Mouse (Mus musculus) urinary bladder, adult 2 months (tissue): ENCODE measurements at regions not wholly inside any gene's neighbourhood (a gene's known extent, or its start where the extent isn't known, plus 50 kb on each side); places are given as distances from the start of the nearest gene placed in this dataset.

Experiments
- DNase-seq: peaks from one replicate; pipeline ENCODE4 v3.0.0; 2022; ENCODE audit warnings: low spot score

DNA sequence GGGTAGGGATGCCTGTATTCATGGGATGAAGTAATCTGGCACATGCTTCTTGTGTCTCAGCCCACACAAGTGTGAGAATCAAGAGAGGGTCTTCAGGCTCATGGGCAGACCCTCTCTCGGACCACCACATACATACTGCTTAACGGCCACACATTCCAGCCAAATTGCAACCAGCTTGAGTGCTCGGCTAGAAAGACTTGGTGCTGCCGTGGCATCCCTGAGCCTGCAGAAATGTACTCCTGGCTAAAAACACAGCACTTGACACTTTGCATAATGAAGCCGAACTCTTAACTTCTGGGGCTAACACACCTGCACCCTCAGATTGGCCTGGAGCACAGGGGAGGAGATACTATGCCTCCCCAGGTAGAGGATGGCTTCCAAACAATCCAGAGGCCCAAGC is 461.6 kb upstream of the 3110018I06Rik start:
- no peak for DNase-seq

DNA sequence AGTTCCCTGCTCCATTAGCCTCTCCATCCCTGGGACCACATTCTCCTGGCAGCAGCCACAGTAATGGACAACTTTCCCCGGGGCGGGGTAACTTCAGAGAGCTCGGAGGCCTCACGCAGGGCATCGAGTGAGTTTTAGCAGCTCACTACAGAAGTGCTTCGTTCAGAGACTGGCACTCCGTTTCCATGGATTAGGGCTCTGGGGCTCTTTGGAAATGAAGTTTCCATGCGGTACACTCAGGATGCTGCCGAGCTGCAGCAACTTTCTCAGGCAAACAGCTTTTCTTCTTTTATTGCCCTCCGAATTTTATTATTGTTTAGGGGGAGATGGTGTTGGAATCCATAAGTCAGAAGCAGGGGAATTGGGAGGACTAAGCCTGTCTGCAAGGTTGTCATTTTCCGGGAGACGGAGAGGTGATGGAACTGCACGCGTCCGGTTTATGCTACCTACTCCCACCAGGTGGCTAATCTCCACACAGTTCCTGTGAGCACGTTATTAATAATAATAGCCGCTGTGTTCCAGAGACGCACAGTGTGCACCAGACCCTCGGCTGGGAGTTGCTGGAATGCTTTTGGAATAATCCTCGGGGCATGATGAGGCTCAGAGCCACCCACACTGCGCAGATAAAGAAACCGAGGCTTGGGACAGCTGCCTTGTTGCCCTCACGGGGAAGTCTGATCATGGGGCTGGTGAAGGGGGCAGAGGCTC is 460.4 kb upstream of the 3110018I06Rik start:
- no peak for DNase-seq

DNA sequence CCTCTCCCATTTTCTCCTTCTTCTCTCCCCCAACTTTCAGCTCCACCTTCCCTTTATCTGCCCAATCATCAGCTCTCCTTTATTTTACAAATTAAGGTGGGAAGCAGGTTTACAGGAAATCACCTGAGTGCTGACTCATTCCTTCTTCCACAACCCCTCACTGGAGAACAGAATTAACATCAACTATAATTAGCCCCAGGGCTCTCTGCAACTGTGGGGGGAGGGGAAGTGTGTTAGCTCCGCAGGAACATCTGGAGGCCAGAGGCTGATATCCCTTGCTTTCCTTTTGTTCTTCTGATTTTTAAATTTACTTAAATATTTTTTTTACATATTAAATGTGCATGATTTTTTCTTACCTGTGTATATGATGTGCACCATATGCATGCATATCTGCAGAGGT is 459.4 kb upstream of the 3110018I06Rik start:
- no peak for DNase-seq

DNA sequence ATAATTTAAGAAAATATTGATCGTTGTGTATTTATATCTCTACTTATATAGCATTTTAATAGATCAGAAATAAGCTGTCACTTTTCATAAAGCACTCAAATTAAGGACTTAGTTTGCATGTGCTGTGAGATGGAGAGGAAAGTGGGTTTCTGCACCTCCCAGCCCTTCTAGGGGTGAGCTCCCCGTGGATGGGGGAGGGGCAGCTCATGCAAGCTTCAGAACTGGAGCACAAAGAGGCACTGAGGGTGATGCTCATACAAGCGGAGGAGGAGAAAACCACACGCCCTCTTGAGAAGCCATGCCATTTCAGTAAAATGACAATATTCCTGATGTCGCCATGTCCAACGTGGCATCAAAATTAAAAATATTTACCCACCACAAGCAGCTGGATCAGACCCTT is 452.1 kb upstream of the 3110018I06Rik start:
- DNase-seq = no peak

DNA sequence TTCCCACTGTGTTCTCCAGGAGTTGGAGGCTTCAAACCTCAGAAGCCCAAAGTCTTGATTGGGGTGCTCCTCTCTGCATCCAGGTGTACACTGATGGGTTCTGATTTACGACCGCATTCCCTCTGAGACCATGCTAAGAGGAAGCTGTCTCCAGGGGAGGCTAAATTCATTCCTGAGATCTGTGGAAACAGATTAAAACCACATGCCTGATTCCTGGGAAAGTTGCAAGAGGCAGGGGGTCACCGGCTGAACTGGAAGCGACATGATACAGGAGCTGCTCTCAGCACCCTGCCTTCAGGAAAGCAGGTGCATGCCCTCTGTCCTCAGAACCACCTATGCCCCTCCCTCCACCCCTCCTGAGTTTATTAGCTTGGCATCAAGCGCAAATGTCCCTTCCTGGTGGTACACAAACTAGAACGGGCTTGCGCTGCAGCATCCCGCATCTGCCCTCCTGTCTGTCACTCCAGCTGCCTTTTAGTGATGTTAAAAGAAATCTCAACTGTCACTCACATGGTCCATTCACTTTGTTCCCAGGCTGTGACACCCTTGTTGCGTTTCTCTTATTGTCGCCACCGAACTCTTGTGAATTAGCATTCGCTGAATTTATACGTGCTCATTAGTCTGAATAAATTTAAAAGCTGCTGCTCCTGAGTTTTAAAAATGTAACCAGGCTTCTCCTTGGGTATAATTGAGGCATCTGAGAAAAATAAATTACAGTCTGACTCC is 446.3 kb upstream of the 3110018I06Rik start:
- no peak for DNase-seq

DNA sequence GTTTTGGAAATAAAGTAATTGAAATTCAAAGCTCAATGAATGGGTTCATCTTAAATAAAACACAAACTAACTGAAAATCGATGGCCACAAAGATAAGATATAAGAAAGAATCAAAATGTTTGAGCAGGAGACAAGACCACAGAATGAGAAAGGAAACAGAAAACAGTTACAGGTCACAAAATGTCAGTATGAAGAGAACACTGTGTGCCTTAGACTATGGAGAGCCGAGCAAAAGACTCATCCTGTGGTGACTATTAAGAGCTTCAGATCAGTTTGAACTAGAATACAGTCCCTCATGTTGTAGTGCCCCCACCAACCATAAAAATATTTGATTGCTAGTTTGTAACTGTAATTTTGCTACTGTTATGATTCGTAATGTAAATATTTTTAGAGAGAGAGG is 441.9 kb upstream of the 3110018I06Rik start:
- DNase-seq = no peak

DNA sequence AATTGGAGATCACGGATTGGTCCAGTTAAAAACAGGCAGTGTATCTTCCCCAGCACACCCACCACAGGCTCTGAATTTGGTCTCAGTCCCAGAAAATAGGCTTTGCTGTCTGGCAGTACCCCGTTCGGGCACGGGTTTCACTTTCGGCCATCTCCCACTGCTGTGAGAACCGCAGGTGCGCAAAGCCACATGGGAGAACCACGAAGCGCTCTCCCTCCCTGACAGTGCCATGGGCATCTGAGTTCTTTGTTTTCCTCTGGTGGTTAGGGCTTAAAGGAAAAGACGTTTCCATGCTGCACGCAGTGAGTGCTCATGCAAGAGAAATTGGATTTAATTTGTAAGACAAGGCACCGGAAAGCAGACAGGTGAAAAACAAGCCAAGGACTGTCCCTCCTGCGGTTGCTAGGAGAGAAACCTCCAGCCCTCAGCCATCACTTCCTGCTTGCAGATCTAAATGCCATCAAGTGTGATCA is 441.3 kb upstream of the 3110018I06Rik start:
- no peak for DNase-seq

DNA sequence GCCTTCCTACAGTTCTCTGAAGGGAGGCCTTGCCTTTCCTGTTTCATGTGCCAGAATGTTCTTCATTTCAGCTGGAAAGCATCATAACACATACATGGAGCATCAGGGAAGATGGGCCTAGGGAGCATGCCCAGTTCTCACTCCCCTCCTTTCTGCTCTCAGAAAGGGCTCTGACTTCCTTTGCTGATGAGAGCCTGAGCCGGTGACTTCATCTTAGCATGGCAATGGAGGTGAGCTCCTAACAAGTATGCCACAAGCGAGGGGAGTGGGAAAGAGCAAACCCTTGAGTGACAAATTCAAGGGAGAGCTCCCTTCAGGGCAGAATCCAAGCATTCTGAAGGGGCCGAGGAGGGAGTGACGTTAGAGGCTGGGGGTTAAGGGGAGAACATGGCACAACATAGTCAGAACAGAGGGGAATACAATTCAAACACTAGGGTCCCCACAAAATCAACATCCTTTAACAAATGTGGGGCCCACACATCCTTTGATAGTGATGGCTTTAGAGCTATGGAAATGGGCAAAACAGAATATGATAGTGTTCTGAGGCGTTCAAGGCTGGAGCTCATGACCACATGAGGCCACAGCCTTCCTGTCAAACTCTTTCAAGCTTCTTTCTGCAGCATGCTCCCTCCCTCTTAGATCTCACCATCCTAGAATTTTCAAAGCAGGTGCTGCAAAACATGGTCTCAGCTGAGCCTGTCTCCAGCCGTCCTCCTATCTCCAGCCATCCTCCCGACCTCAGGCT is 437.4 kb upstream of the 3110018I06Rik start:
- DNase-seq = no peak

DNA sequence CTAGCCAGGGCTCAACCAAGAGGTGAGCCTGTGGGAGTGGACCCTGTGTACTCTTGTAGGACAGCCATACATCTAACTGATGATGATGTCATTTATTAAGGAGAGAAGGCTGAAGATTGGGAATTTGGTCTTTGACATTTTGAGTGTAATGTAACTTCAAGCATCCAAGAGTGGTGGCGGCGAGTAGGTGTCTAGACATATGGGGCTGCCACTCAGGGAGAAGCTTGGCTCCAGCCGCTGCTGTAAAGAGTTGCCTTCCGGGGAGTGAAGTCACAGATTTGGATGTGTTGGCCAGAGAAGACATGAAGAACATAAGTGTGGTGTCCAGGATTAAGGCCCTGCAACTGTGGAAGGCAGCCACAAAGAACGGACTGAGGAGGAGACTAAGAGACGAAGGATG is 436.3 kb upstream of the 3110018I06Rik start:
- no peak for DNase-seq

DNA sequence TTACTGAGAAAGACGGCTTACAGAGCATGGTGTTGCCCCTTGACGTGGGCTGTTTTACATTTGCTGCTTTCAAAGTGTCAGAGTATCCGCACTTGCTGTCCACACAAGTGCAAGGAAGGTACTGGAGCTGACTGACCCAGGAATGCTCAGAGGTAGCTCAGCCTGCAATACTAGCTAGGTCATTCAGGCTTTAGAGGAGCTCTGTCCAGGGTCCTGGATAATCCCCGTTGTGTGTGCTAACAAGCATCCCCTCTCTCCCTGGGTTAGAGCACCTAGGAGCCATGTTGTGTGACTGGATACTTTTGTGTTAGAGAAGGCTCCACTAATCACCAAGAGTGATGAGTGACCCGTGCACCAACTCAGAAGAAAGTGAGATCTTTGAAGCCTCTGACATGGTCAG is 431.9 kb upstream of the 3110018I06Rik start:
- DNase-seq = no peak

DNA sequence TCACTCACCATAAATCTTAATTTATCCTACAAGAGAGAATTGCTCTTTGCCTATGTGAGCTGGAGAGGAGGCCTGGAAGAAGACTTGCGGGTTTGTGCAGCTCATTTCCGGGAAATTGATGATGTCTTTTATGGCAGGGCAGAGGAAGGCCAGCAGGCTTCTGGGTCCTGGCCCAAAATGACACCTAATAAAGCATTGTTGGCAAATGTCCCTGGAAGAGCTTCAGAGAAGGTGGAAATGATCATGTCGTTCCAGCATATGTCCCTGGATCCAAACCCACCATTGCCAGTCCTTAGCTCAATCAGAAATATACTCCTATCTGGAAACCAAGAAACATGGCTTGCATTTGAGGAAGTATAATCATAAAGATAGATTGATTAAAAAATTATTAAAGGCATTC is 427.9 kb upstream of the 3110018I06Rik start:
- DNase-seq = no peak

DNA sequence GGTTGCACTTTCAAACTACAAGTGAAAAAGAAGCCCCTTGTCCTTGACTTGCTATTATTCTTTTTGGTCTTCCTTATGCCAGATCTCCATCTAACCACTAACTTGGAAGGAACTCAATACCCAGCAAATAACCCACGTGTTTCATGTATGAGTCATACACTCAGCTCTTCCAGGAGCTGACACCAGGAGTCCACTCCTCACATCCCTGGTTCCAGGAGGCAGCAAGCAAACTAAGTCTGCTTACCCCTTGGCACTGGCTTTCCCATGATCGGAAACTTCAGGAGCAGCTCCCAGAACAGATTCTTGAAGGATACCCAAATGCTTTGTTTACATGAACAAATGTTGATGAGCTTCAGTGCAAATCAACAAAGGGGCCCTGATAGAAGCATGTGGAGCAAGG is 421.1 kb upstream of the 3110018I06Rik start:
- no peak for DNase-seq

DNA sequence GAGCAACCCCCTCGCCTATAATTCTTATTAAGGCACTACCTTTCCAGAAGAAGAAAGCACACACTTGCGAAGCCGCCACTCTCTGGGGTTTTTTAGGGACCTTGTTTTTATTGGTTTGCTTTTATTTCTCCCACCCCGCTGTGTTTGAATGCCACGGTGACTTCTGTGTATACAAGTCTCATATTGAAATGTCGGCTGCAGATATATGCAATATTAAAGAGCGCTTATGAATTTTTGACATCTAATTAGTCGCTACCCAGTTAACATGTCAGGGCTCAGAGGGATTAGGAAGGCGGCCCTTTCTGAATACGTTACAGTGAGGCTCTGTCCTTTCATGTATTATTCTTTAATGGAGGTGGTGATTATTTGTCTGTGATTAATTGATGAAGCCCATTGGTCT is 405.9 kb upstream of the 3110018I06Rik start:
- DNase-seq = no peak

DNA sequence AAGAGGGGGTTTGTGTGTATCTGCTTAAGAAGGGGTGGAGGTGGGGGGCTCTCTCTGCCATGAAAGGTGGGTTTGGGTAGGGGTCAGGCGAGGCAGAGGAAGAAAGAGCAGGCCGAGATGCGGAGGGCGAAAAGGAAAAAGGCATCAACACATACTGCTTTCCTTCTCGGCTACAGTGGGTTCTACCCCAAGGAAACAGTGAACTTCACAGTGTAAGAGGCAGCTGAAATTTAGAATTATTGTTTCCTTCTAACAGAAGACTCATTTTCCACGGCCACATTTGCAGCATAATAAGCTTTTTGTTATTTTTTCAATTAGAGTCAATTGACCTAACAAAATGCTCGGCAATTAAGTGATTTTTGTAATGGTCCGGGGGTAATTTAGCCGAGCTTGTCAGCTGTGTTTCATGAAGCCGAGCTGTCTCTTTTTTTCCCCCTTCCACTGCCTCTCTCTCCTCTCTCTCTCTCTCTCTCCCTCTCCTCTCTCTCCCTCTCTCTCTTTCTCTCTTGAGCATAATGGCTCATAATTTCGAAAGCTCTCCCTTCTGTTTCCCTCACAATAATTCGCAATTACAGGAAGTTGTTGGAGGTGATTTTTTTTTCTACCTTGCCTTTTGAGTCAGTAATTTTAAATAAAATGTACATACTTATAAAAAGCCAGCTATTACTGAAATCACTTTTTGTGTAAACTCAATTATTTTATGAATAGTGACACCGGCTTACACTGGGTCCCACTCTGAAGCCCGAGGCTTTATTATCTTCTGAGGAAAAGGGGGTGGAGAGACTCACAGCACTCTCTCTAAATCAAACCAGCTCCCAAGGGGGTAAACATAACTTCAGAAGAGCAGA is 403.1 kb upstream of the 3110018I06Rik start:
- DNase-seq = no peak

DNA sequence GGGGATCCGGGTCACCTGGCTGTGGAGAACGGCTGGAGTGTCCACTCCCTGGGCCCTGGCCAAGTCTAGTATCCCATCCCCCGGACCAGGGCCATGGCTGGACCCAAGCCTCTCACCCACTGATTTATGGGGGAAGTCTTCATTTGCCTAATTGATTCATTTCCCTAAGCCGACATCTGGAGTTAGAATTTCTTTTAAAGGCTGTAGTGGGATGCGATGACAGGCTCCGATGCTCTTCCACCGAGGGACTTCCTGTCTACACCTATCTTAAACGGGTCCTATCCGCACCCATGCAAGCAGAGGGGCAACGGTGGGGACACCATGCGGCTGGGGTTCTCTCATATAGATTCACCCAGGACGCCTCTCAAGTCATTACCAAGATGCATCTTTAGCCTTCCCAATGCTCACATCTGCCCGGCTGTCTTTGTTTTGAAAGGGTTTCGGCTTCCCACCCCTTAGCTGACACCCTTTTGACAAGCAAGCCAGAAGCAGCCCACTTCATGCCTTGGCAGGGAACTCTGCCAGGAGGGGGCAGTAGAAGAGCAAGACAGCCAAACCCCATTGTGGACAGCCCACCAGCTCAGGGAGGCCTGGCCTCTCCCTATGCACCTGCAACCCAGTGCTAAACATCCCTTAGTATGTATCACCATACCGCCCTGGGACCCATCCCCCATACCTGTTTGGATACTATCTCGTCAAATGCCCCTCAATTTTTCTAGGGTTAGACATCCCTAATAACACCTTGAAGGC is 402.4 kb upstream of the 3110018I06Rik start:
- DNase-seq = no peak

DNA sequence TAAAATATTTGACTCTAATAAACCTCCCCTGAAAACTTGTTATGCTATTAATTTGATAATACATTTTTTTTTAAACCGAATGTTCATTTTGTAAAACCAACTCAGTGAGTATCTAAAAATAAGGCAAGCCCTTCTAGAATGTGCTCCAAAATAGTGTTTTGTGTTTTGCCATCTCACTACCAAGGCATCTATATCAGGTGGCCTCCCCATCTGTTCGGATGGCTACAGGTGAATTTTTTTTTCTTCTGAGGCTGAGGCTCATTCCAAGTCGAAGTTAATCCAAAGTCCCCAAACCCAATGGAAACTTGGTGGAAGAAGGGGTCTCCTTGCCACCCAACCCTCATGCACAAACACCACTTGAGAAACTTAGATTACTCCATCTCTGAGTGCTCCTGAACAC is 396.3 kb upstream of the 3110018I06Rik start:
- no peak for DNase-seq

DNA sequence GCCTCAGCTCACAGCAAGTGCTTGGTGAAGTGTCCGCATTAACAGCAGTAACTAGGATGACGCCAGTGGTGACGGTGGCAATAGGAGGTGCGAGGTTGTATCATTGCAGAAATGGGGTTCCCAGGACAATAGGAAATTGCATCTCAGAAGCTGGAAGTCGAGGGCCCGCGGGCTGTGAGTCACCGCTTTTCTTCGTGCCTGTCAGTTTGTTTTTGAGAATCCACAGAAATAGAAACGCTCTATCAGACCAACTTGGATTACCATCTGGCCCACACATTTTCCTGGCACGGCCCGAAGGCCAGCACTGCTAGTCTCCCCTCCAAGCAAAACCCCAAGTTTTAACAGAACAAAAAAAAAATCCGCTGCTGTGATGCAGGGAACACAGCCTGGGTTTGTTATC is 395.1 kb upstream of the 3110018I06Rik start:
- DNase-seq = no peak

DNA sequence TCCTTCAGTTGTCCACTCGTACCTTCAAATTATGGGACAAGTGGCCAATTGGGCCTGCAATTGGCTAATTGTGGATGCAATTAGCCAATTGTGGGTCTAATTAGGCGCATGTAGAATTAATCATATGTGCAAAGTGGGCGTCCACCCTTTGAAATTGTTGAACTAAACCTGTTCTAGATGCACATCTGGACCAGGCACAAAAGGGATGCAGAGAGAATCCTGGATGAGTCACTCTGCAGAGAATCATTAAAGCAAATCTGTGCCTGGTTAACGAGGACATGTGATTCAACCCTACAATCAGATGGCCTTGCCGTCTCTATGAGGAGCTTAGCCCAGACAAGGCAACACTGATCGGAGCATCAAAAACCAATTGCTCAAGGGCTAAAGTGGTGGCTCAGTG is 393.0 kb upstream of the 3110018I06Rik start:
- no peak for DNase-seq

DNA sequence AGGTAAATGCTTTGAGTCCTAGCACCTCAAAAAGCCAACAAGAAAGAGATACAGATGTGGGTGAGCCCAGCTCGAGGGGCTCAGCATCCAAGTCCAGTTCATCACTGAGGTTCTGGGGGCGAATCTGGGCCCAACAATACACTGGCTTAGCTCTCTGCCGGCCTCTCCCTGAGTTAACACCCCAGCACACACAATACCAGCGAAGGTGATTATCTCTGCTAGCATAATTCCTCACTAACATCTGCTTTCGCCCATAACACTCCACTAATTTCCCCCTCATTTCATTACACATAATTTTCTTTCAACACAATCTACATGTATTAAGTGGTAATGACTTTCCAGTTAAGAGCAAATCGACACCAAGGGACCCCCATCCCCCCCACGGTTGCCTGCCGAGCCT is 383.9 kb upstream of the 3110018I06Rik start:
- DNase-seq = no peak

DNA sequence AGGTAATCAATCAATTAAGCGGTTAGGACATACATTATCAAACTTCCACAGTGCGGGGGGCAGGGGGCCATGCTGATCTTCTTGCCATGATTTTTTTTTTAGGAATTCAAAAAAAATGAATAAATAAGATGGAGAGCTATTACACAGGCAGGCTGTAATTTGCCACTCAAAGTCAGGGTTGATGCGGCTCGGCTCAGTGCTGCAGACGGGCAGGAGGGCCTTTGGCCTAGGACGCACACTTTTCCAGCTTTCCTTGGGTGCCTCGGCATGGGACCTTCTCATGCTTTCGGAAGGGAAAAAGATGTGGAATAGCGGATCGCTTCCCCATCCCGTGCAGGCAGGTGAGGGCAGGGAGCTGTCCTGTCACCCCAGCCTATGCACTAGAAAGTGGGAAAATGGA is 383.4 kb upstream of the 3110018I06Rik start:
- no peak for DNase-seq
